Mouse (Mus musculus) intestine, embryonic 16.5 days (tissue): ENCODE results near the gene Ccdc57. TPM values are rescaled to one million over a fixed set of nuclear protein-coding genes. Genes with fewer than 3 reads are reported as not detected.

Experiments used
- ATAC-seq: fragments of 200-750 bp; cut with Nextera tagmentation; 2 replicates; pipeline ENCODE4 v1.8.0; 2017; ENCODE audit warnings: moderate TSS enrichment, moderate library complexity
- H3K27ac ChIP-seq: fragments of 300-500 bp; sonication (generic); 2 replicates; pipeline ENCODE4 v1.5.1; 2014; ENCODE audit warnings: mild to moderate bottlenecking, low read length
- H3K27me3 ChIP-seq: fragments of 300-500 bp; sonication (generic); replicated peaks from 2 replicates; pipeline ENCODE4 v1.6.1; 2014; ENCODE audit warnings: low read length, control low read depth, mixed read lengths; ENCODE audit not compliant: control insufficient read depth, insufficient read depth
- H3K36me3 ChIP-seq: fragments of 300-500 bp; sonication (generic); 2 replicates; pipeline ENCODE4 v1.6.1; 2014; ENCODE audit warnings: low read length, control low read depth; ENCODE audit not compliant: control insufficient read depth, insufficient read depth
- H3K4me1 ChIP-seq: fragments of 300-500 bp; sonication (generic); 2 replicates; pipeline ENCODE4 v1.6.1; 2014; ENCODE audit warnings: low read length, control low read depth, mixed read lengths; ENCODE audit not compliant: control insufficient read depth, insufficient read depth
- H3K4me2 ChIP-seq: fragments of 300-500 bp; sonication (generic); 2 replicates; pipeline ENCODE4 v1.6.1; 2014; ENCODE audit warnings: low read depth, low read length, control low read depth
- H3K4me3 ChIP-seq: fragments of 300-500 bp; sonication (generic); 2 replicates; pipeline ENCODE4 v1.5.1; 2014; ENCODE audit warnings: mild to moderate bottlenecking, low read length
- H3K9ac ChIP-seq: fragments of 300-500 bp; sonication (generic); 2 replicates; pipeline ENCODE4 v1.6.1; 2014; ENCODE audit warnings: low read depth, low read length
- H3K9me3 ChIP-seq: fragments of 300-500 bp; sonication (generic); 2 replicates; pipeline ENCODE4 v1.6.1; 2016; ENCODE audit warnings: low read length, control low read depth; ENCODE audit not compliant: control insufficient read depth
- WGBS: fragments of 180-500 bp; shearing (Covaris S2); extraction: QIAGEN DNeasy Blood & Tissue Kit; methylation state at CpG from one replicate; pipeline ENCODE4 v1.1.7; 2014; 5-methylcytosine and 5-hydroxymethylcytosine counted together
- polyA plus RNA-seq: library from polyadenylated mRNA; unstranded; fragments of >200 nt; fragmentation: Nextera tagmentation; extraction: Ambion mirVana; gene quantifications from 2 replicates; pipeline ENCODE4 v1.2.1, GENCODE M21; 2015

Ccdc57 gene
- polyA plus RNA-seq, result 3.6 and 4.3 TPM in 2 replicates

DNA sequence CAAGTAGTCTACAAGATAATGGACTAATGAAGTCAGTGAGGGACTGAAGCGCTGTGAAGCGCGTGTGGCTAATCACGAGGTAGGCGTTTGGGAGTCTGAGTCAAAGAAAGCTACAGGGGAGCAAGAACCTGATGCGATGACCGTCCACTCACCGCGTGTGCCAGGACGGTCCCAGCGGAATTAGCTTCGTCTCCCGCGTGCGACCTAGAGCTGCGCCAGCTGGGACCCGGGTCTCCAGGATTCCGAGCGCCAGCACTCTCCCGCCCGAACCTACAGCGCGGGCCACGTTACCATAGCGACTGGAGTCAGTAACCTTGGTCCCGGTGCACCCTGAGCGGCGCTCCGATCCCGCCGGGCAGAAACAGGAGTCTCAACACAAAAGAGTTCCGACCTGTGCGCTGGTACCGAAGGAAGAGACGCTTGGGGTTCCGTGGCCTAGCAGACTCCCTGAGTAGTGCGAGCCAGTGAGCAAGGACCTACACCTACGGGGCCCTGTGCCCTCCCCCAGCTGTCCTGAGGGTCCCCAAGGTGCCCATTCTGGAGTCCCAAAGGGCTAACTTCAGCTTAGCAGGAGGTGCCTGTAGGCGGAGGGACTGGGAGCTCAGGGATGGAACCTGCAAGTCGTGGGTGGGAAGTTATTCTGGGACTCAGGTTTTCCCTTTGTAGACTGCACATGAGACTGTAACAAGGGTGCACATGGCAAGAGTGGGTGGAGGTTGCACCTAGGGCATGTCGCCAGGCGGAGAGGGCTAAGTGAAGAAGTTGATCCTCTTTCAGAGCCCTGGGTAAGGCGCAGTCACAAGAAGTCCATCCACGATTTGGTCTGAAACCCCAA lies at the start of gene Ccdc57:
Gene Ccdc57, minus strand, starts transcription at position 309 of the 835 bp plus-strand sequence.
- Histone ChIP-seq H3K9ac (peak within 1 kb of the TSS; percentile 75), H3K36me3 (0 out of 2 replicates have a peak, but pooled peaks cover 7% of the 10 kb centered on the region), H3K4me3 (peak within 1 kb of the TSS; percentile 75), H3K9me3 (no peaks in the 10 kb centered on the region), H3K4me1 (no peaks in the 10 kb centered on the region), H3K4me2 (peak within 1 kb of the TSS; percentile 84), H3K27ac (no peak within 1 kb of the TSS), H3K27me3 (no peaks in the 10 kb centered on the region)
- 10% methylated on average over 44 of the region's 44 CpGs for WGBS
- peak; percentile 93 for ATAC-seq

GRCm38 (mm10) chr11:120982459-120982858 lies 49.8 kb upstream of the Ccdc57 start:
- Histone ChIP-seq H3K36me3 (peaks cover 12% of the 10 kb centered on the region), H3K4me1 (peaks cover 10% of the 10 kb centered on the region), H3K4me2 (no peak overlapping the region), H3K9ac (no peak overlapping the region), H3K27ac (no peak overlapping the region), H3K9me3 (no peaks in the 10 kb centered on the region), H3K27me3 (no peaks in the 10 kb centered on the region), H3K4me3 (no peak overlapping the region)
- ATAC-seq, result no peak

DNA sequence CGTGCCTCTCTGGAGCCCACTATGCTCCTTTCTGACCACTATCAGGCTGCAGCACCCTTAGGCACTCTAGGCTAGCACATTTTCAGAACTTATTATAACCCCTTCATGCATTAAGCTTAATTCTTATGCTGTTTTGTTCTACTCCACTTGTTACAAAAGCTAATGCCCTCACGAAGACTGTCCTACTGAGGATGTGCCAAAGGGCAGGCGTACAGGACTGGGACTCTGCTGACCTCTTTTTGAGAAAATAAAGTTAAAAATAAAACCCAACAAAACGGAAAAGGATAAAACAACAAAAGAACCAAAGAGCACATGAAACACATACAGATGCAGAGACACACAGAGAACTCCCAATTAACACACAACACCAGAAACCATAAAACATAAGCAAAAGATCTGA lies 49.0 kb upstream of the Ccdc57 start:
- Histone ChIP-seq H3K4me2 (no peak overlapping the region), H3K4me1 (peaks cover 10% of the 10 kb centered on the region), H3K27me3 (no peaks in the 10 kb centered on the region), H3K9ac (no peak overlapping the region), H3K36me3 (peaks cover 12% of the 10 kb centered on the region), H3K9me3 (no peaks in the 10 kb centered on the region), H3K27ac (no peak overlapping the region), H3K4me3 (no peak overlapping the region)
- ATAC-seq, result no peak
- WGBS, result 91% methylated on average over 4 of the region's 4 CpGs

DNA sequence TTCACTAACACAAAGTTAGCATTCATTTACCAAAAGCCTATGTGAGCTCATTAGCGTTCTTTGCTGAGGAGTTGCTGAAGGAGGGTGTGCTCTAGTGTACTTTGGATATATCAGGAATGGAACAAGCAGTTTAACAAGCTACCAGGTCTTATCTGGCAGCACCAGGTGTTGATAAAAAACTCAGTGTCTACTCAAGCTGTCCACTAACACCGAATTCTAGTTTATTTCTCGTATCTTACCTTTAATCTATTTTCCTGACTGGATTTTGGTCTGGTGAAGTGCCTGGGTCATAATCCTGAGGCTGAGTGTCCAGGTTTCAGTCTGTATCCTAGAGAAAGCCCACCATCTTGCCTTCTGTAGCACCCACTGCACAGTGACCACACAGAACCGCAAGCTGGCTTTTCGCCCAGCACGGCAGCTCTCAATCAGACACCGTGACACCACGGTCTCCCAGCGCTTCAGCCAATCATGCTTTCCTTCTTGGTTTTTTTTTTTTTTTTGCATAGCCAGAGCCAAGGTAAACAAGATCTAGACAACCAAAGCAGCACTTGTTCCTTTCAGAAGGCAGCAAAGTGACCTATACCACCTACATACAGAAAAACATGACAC lies 47.9 kb upstream of the Ccdc57 start:
- no peak overlapping the region for H3K4me3 ChIP-seq
- H3K4me2 ChIP-seq, result no peak overlapping the region
- peaks cover 10% of the 10 kb centered on the region for H3K4me1 ChIP-seq
- H3K9ac ChIP-seq, result no peak overlapping the region
- WGBS, result 67% methylated on average over 9 of the region's 9 CpGs
- peak; percentile 78 for ATAC-seq
- no peaks in the 10 kb centered on the region for H3K27me3 ChIP-seq
- no peaks in the 10 kb centered on the region for H3K9me3 ChIP-seq
- H3K36me3 ChIP-seq, result peaks cover 10% of the 10 kb centered on the region
- H3K27ac ChIP-seq, result peak overlapping the region; percentile 59

GRCm38 (mm10) chr11:120979711-120980426 lies 47.2 kb upstream of the Ccdc57 start:
- 72% methylated on average over 8 of the region's 8 CpGs for WGBS
- Histone ChIP-seq H3K9ac (no peak overlapping the region), H3K4me1 (peaks cover 9% of the 10 kb centered on the region), H3K4me3 (no peak overlapping the region), H3K36me3 (peaks cover 9% of the 10 kb centered on the region), H3K27ac (peak overlapping the region; percentile 59; the same call in 1 of the 2 replicates), H3K9me3 (no peaks in the 10 kb centered on the region), H3K27me3 (no peaks in the 10 kb centered on the region), H3K4me2 (no peak overlapping the region)
- peak; percentile 8; the same call in 1 of the 2 replicates for ATAC-seq

- 75% methylated on average over 6 of the region's 6 CpGs for WGBS
- no peak overlapping the region for H3K27ac ChIP-seq
- H3K36me3 ChIP-seq, result peaks cover 17% of the 10 kb centered on the region
Observed at GRCm38 (mm10) chr11:120973318-120973717, 40.6 kb upstream of the Ccdc57 start.

GRCm38 (mm10) chr11:120971237-120971636 lies 38.6 kb upstream of the Ccdc57 start:
- Histone ChIP-seq H3K27me3 (no peaks in the 10 kb centered on the region), H3K9ac (no peak overlapping the region), H3K36me3 (peaks cover 23% of the 10 kb centered on the region), H3K27ac (no peak overlapping the region), H3K9me3 (no peaks in the 10 kb centered on the region), H3K4me1 (no peaks in the 10 kb centered on the region), H3K4me3 (no peak overlapping the region), H3K4me2 (no peak overlapping the region)
- WGBS, result 91% methylated on average over 5 of the region's 5 CpGs
- ATAC-seq, result no peak

More at GRCm38 (mm10) chr11:120973318-120973717, 40.6 kb upstream of the Ccdc57 start:
- ATAC-seq, result no peak
- Histone ChIP-seq H3K4me3 (no peak overlapping the region), H3K4me1 (no peaks in the 10 kb centered on the region), H3K9me3 (no peaks in the 10 kb centered on the region), H3K4me2 (no peak overlapping the region), H3K9ac (no peak overlapping the region), H3K27me3 (no peaks in the 10 kb centered on the region)

- 92% methylated on average over 5 of the region's 5 CpGs for WGBS
- H3K4me2 ChIP-seq, result no peak overlapping the region
- H3K36me3 ChIP-seq, result peaks cover 34% of the 10 kb centered on the region
- no peak overlapping the region for H3K27ac ChIP-seq
- no peak for ATAC-seq
- H3K27me3 ChIP-seq, result no peaks in the 10 kb centered on the region
- H3K9me3 ChIP-seq, result no peaks in the 10 kb centered on the region
- no peaks in the 10 kb centered on the region for H3K4me1 ChIP-seq
- H3K4me3 ChIP-seq, result no peak overlapping the region
- H3K9ac ChIP-seq, result no peak overlapping the region
Observed at GRCm38 (mm10) chr11:120969742-120970141, 37.1 kb upstream of the Ccdc57 start.

DNA sequence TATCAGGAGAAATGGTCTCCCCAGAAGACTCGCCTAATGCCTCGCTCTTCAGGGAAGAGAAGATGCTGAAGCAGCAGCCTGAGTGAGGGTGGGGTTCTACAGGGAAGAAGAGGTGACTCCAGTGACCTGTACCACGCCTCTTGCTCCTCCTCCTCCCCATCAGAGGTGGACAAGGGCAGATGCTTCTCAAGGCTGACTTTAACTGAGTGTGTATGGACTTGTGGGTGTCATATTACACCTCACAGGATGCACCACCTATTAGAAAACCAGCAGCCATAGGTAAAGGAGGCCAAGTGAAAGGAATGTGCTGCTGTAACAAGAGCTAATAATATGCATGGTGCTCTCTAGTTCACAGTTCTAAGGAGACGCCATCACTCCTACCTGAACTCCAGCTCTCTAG lies 32.9 kb upstream of the Ccdc57 start:
- Histone ChIP-seq H3K4me1 (no peaks in the 10 kb centered on the region), H3K36me3 (peaks cover 39% of the 10 kb centered on the region), H3K9me3 (no peaks in the 10 kb centered on the region), H3K9ac (no peak overlapping the region), H3K4me2 (no peak overlapping the region), H3K27me3 (no peaks in the 10 kb centered on the region), H3K27ac (no peak overlapping the region), H3K4me3 (no peak overlapping the region)
- ATAC-seq, result no peak
- WGBS, result 75% methylated on average over 4 of the region's 4 CpGs
